Mouse (Mus musculus) embryonic facial prominence, embryonic 11.5 days (tissue): ENCODE data around the gene Trpm6. TPM values are rescaled to one million over a fixed set of nuclear protein-coding genes. Genes with fewer than 3 reads are reported as not detected.

Source experiments
- ATAC-seq: fragments of 200-750 bp; cut with Nextera tagmentation; replicated peaks from 2 replicates; pipeline ENCODE4 v1.8.0; 2017; ENCODE audit warnings: low read depth; ENCODE audit not compliant: insufficient number of reproducible peaks, low FRiP score, low TSS enrichment
- DNase-seq: peaks from one replicate; pipeline ENCODE4 v3.0.0-alpha.2; 2015; ENCODE audit warnings: low spot score
- H3K27ac ChIP-seq: fragments of 300-500 bp; sonication (generic); replicated peaks from 2 replicates; pipeline ENCODE4 v1.5.1; 2014; ENCODE audit warnings: mild to moderate bottlenecking, low read depth, low read length, control low read depth
- H3K27me3 ChIP-seq: fragments of 300-500 bp; sonication (generic); 2 replicates; pipeline ENCODE4 v1.6.1; 2014; ENCODE audit warnings: mild to moderate bottlenecking, low read length, moderate library complexity, mixed read lengths; ENCODE audit not compliant: control insufficient read depth, insufficient read depth
- H3K36me3 ChIP-seq: fragments of 300-500 bp; sonication (generic); replicated peaks from 2 replicates; pipeline ENCODE4 v1.6.1; 2014; ENCODE audit warnings: low read depth, mild to moderate bottlenecking, low read length, moderate library complexity, mixed read lengths; ENCODE audit not compliant: control insufficient read depth, insufficient read depth
- H3K4me1 ChIP-seq: fragments of 300-500 bp; sonication (generic); 2 replicates; pipeline ENCODE4 v1.6.1; 2014; ENCODE audit warnings: low read length, mixed read lengths; ENCODE audit not compliant: control insufficient read depth, insufficient read depth
- H3K4me2 ChIP-seq: fragments of 300-500 bp; sonication (generic); 2 replicates; pipeline ENCODE4 v1.6.1; 2014; ENCODE audit warnings: low read depth, mild to moderate bottlenecking, control low read depth, low read length, moderate library complexity
- H3K4me3 ChIP-seq: fragments of 300-500 bp; sonication (generic); 2 replicates; pipeline ENCODE4 v1.5.1; 2014; ENCODE audit warnings: low read depth, low read length, control low read depth
- H3K9ac ChIP-seq: fragments of 300-500 bp; sonication (generic); replicated peaks from 2 replicates; pipeline ENCODE4 v1.6.1; 2014; ENCODE audit warnings: mild to moderate bottlenecking, control low read depth, low read length
- H3K9me3 ChIP-seq: fragments of 300-500 bp; sonication (generic); replicated peaks from 2 replicates; pipeline ENCODE4 v1.6.1; 2016; ENCODE audit warnings: mild to moderate bottlenecking, low read length, inconsistent platforms, mixed read lengths; ENCODE audit not compliant: control insufficient read depth
- WGBS: fragments of 180-500 bp; shearing (Covaris S2); extraction: QIAGEN DNeasy Blood & Tissue Kit; methylation state at CpG from one replicate; pipeline ENCODE4 v1.1.7; 2014; 5-methylcytosine and 5-hydroxymethylcytosine counted together
- polyA plus RNA-seq: library from polyadenylated mRNA; unstranded; fragments of >200 nt; fragmentation: Nextera tagmentation; extraction: Ambion mirVana; gene quantifications from 2 replicates; pipeline ENCODE4 v1.2.1, GENCODE M21; 2014

Trpm6 gene
- polyA plus RNA-seq, 1 experiment from 2014 or later: 0.66 TPM

DNA sequence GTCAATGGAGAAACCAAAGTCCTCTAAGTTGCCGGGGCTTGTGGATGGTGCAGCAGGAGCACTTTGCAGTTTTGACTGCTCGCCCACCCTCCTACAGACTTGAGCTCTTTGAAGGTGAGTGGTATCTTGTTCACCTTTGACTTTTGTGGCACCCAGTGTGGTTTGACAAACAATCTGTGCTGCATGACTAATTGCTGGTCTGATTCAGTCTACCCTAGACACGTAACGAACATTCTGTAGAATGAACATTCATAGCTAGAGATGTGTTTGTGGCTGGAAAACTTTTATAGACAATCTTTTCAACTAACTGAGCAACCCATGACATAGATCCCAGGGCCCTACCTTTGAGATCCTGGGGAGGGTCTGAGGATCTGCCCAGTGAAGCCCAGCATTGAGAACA, 2.4 kb upstream of the Trpm6 start:
- H3K9me3 ChIP-seq: no peaks in the 10 kb centered on the region
- 88% methylated on average over 4 of the region's 4 CpGs for WGBS
- no peak overlapping the region for H3K9ac ChIP-seq
- no peaks in the 10 kb centered on the region for H3K4me1 ChIP-seq
- peaks cover 4% of the 10 kb centered on the region; the same call in 1 of the 2 replicates for H3K27me3 ChIP-seq
- ATAC-seq (no peak), DNase-seq (no peak)
- no peak overlapping the region for H3K4me3 ChIP-seq
- no peak overlapping the region for H3K27ac ChIP-seq
- H3K36me3 ChIP-seq: no peaks in the 10 kb centered on the region
- no peak overlapping the region for H3K4me2 ChIP-seq

DNA sequence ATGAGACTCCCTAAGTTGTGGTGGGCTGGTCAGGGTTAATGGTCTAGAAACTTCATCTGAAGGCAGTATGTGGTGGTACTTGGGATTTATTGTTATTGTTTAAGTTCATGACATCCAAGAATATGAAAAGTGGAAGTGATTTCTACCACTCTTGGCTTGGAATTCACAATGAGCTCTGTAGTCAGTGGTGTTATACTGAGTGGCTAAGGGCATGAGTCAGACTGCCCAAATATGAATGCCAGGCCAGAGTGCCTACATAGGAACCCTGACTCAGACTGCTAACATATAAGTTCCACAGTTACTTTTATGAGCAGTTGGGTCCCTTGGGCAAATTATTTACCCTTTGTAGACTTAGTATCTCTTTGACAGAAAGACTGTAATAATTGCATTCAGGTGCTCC, 7.4 kb downstream of the Trpm6 start:
- DNase-seq (no peak), ATAC-seq (no peak)
- no peak overlapping the region for H3K4me2 ChIP-seq
- no peak overlapping the region for H3K27ac ChIP-seq
- no peaks in the 10 kb centered on the region for H3K9me3 ChIP-seq
- H3K4me1 ChIP-seq: no peaks in the 10 kb centered on the region
- no peaks in the 10 kb centered on the region for H3K27me3 ChIP-seq
- no peak overlapping the region for H3K9ac ChIP-seq
- no peaks in the 10 kb centered on the region for H3K36me3 ChIP-seq
- H3K4me3 ChIP-seq: no peak overlapping the region

DNA sequence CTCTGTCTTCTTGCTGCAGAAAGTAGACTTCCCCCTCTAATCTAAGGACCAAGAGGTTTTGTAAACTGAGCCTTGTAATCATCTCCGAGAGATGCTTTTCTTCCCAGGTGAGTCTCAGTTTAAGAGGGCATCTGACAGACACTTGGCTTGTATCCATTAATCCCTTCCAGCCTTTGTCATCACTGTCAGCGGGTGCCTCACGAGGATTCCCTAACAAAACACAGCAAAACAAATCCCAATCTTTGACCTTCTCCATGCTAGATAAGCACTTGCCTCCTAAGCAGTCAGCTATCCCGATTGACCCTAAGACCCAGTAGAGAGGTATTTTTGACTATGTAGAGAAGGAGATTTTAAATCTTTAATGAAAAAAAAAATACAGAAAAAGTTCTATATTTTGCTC, 7.9 kb downstream of the Trpm6 start:
- Histone ChIP-seq H3K27ac (no peak overlapping the region), H3K27me3 (no peaks in the 10 kb centered on the region), H3K4me1 (no peaks in the 10 kb centered on the region), H3K9ac (no peak overlapping the region), H3K36me3 (no peaks in the 10 kb centered on the region), H3K9me3 (no peaks in the 10 kb centered on the region), H3K4me3 (no peak overlapping the region), H3K4me2 (no peak overlapping the region)
- WGBS: 50% methylated on average over 4 of the region's 4 CpGs
- ATAC-seq: no peak
- no peak for DNase-seq

DNA sequence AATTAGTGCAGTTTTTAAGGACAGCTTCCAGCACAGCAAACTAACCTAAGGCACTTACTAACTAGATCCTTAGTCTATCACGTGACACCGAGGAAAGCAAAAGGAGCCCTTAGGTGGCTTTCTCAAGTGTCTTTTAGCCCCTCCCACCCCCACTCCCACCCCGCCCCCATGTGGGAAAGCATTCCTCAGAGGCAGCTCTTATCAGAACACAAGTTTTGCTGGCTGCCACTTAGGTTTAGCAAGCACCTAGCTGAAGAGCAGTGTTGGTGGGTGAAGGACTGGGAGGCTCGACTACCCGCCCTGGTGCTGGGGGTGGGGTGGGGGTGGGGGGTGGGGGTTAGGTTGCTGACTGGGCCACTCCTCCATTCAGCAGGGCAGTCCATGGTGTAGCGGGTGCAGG, 8.5 kb downstream of the Trpm6 start:
- 40% methylated on average over 6 of the region's 6 CpGs for WGBS
- Histone ChIP-seq H3K4me3 (no peak overlapping the region), H3K4me2 (no peak overlapping the region), H3K4me1 (no peaks in the 10 kb centered on the region), H3K27me3 (no peaks in the 10 kb centered on the region), H3K9me3 (no peaks in the 10 kb centered on the region), H3K36me3 (no peaks in the 10 kb centered on the region), H3K9ac (no peak overlapping the region), H3K27ac (no peak overlapping the region)
- ATAC-seq: no peak
- DNase-seq: peak; percentile 15

DNA sequence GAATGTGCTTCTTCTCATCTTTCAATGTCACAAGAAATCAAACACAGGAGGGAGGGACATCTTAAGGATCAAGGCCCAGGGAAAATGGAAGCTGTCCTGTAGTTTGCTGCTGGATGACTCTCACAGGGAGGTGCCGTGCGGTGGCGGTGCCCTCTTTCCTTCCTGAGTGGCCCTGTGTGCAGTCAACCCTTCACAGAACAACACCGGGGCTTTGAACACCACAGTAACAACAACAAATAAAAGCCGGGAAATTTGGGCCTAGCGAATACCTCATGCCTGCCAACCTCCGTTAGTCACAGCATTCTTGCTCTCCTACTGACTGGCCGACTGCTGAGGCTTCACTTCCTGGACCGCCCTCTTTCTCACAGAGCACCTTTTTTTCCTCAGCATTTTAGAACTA, 9.1 kb downstream of the Trpm6 start:
- DNase-seq: no peak
- Histone ChIP-seq H3K27me3 (no peaks in the 10 kb centered on the region), H3K27ac (no peak overlapping the region), H3K9me3 (no peaks in the 10 kb centered on the region), H3K4me3 (no peak overlapping the region), H3K36me3 (no peaks in the 10 kb centered on the region), H3K4me1 (no peaks in the 10 kb centered on the region), H3K4me2 (no peak overlapping the region), H3K9ac (no peak overlapping the region)
- no peak for ATAC-seq
- 33% methylated on average over 9 of the region's 9 CpGs for WGBS

DNA sequence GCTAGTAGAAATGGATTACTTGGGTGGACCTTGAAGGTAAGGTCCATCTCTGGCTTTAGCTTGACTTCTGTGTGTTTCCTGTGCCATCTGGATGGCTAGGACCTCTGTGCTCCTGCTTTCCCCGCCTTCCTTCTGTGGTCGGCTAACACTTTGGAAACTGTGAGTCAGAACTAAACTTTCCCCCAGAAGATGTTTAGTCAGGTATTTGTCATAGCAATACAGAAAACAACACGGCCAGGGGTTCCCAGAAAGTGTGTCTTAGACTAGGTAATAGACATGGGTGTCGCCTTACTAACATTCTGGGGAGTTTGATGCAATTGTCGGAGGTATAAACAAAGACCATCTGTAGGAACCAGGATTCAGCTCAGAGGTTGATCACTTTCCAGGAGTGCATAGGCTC, 16.6 kb downstream of the Trpm6 start:
- H3K27me3 ChIP-seq: no peaks in the 10 kb centered on the region
- H3K9me3 ChIP-seq: no peaks in the 10 kb centered on the region
- no peak overlapping the region for H3K9ac ChIP-seq
- no peak overlapping the region for H3K4me2 ChIP-seq
- H3K4me1 ChIP-seq: no peaks in the 10 kb centered on the region
- no peak for ATAC-seq
- no peaks in the 10 kb centered on the region for H3K36me3 ChIP-seq
- 80% methylated on average over 5 of the region's 5 CpGs for WGBS
- DNase-seq: no peak
- no peak overlapping the region for H3K27ac ChIP-seq
- H3K4me3 ChIP-seq: no peak overlapping the region

DNA sequence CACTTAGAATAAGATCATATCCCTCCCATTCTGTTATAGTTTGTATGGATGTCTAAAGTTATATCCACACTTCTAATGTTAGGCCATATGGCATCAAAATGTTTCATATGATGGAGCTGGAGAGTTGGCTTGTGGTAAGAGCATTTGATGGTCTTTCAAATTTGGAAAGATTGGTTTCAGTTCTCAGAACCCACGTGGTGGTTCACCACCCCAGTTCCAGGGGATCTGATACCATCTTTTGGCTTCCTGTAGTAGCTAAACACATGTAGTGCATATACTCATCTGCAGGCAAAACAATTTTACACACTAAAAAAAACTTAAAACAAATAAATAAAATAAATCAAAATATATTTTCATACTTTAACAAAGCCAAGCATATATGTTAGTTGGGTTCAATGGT, 21.3 kb downstream of the Trpm6 start:
- H3K27me3 ChIP-seq: no peaks in the 10 kb centered on the region
- no peaks in the 10 kb centered on the region for H3K36me3 ChIP-seq
- no peak overlapping the region for H3K4me3 ChIP-seq
- no peak for DNase-seq
- no peak overlapping the region for H3K4me2 ChIP-seq
- 70% methylated on average over 1 of the region's 1 CpGs for WGBS
- H3K27ac ChIP-seq: no peak overlapping the region
- no peaks in the 10 kb centered on the region for H3K4me1 ChIP-seq
- H3K9me3 ChIP-seq: no peaks in the 10 kb centered on the region
- no peak overlapping the region for H3K9ac ChIP-seq
- ATAC-seq: no peak

DNA sequence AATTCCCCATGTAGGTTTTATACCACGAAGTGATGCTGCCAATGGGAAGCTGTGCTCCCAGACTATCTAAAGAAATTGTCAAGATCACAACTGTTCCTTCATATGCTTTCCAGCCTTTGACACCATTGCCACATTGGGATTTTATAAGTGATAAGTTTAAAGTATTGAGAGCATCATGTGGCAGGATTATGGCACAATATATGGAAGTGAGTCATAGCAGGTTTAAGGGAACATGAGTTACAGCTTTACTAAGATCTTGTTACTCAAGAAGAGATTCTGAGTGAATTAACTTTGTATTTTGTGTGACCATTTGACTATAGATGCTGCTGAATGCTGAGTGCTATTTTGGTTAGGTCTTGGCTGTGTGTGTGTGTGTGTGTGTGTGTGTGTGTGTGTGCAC, 21.8 kb downstream of the Trpm6 start:
- Histone ChIP-seq H3K27ac (no peak overlapping the region), H3K4me3 (no peak overlapping the region), H3K9me3 (no peaks in the 10 kb centered on the region), H3K4me2 (no peak overlapping the region), H3K4me1 (no peaks in the 10 kb centered on the region), H3K27me3 (no peaks in the 10 kb centered on the region), H3K9ac (no peak overlapping the region), H3K36me3 (no peaks in the 10 kb centered on the region)
- no peak for ATAC-seq
- WGBS: 86% methylated on average over 1 of the region's 1 CpGs
- no peak for DNase-seq
